Mouse (Mus musculus) intestine, embryonic 15.5 days (tissue): ENCODE data around the gene Zfhx3. TPM values are rescaled to one million over a fixed set of nuclear protein-coding genes. Genes with fewer than 3 reads are reported as not detected.

Source experiments
- ATAC-seq: fragments of 200-750 bp; cut with Nextera tagmentation; 2 replicates; pipeline ENCODE4 v1.8.0; 2017; ENCODE audit warnings: moderate TSS enrichment, moderate library complexity
- H3K27ac ChIP-seq: fragments of 300-500 bp; sonication (generic); 2 replicates; pipeline ENCODE4 v1.5.1; 2015; ENCODE audit warnings: mild to moderate bottlenecking, inconsistent platforms
- H3K27me3 ChIP-seq: fragments of 300-500 bp; sonication (generic); replicated peaks from 2 replicates; pipeline ENCODE4 v1.6.1; 2015; ENCODE audit warnings: inconsistent platforms
- H3K36me3 ChIP-seq: fragments of 300-500 bp; sonication (generic); 2 replicates; pipeline ENCODE4 v1.6.1; 2015; ENCODE audit warnings: inconsistent platforms
- H3K4me1 ChIP-seq: fragments of 300-500 bp; sonication (generic); replicated peaks from 2 replicates; pipeline ENCODE4 v1.6.1; 2015; ENCODE audit warnings: inconsistent platforms
- H3K4me2 ChIP-seq: fragments of 300-500 bp; sonication (generic); replicated peaks from 2 replicates; pipeline ENCODE4 v1.6.1; 2015; ENCODE audit warnings: mild to moderate bottlenecking, inconsistent platforms
- H3K4me3 ChIP-seq: fragments of 300-500 bp; sonication (generic); replicated peaks from 2 replicates; pipeline ENCODE4 v1.5.1; 2015; ENCODE audit warnings: inconsistent platforms
- H3K9ac ChIP-seq: fragments of 300-500 bp; sonication (generic); 2 replicates; pipeline ENCODE4 v1.6.1; 2015; ENCODE audit warnings: inconsistent platforms
- H3K9me3 ChIP-seq: fragments of 300-500 bp; sonication (generic); 2 replicates; pipeline ENCODE4 v1.6.1; 2016; ENCODE audit warnings: inconsistent platforms
- WGBS: fragments of 180-500 bp; shearing (Covaris S2); methylation state at CpG from one replicate; pipeline ENCODE4 v1.1.7; 2015; 5-methylcytosine and 5-hydroxymethylcytosine counted together
- polyA plus RNA-seq: library from polyadenylated mRNA; unstranded; fragments of >200 nt; fragmentation: Nextera tagmentation; extraction: Ambion mirVana; gene quantifications from 2 replicates; pipeline ENCODE4 v1.2.1, GENCODE M21; 2015

Zfhx3 gene
- polyA plus RNA-seq, 1 experiment from 2014 or later, result 11.5 TPM

DNA sequence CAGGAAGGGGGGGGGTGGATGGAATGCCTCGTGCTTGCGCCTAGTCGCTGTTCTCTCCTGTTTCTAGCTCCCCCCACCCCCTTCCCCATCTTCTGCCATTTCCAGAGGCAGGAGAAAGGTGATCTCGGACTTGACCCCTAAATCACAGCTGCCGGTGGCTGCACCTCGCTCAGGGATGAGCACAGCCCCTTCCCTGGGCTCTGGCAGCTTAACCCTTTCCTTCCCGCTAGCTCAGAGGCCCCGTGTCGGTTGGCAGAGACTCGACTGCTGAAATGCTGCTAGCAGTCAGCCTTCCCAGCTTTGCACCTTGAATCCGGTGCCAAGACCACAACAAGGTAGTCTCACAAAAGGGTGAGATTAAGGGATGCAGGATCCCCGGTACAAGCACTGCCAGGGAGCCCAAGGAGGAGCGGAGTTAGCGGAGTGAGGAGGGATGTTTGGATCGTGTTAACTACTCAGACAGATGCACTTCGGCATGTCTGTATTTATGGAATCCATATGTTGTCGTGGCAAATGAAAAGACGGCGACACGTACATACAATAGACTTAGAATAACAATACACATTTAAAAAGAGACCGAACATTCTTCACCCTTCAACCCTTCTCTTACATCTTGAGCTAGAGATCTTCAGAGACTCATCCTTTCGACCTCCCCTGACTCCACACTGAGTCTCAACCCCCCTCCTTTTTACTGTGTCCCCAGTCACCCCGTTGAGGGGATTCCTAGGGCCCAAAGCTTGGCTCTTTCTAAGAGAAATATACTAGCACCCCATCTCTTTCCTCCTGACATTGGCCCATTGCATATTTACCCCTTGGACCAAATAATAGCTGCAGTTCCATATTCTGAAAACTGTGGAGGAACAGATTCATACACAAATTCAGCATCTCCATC is 757.3 kb downstream of the Zfhx3 start:
- no peak for ATAC-seq
- WGBS, result 14% methylated on average over 23 of the region's 23 CpGs
- H3K4me3 ChIP-seq, result peak overlapping the region; percentile 16
- no peaks in the 10 kb centered on the region for H3K36me3 ChIP-seq
- H3K9ac ChIP-seq, result 0 out of 2 replicates have a peak overlapping the region, but pooled peaks have one; percentile 6
- no peaks in the 10 kb centered on the region for H3K9me3 ChIP-seq
- no peak overlapping the region for H3K27ac ChIP-seq
- H3K27me3 ChIP-seq, result peaks cover 27% of the 10 kb centered on the region
- peak overlapping the region; percentile 55 for H3K4me2 ChIP-seq
- peaks cover 28% of the 10 kb centered on the region for H3K4me1 ChIP-seq

DNA sequence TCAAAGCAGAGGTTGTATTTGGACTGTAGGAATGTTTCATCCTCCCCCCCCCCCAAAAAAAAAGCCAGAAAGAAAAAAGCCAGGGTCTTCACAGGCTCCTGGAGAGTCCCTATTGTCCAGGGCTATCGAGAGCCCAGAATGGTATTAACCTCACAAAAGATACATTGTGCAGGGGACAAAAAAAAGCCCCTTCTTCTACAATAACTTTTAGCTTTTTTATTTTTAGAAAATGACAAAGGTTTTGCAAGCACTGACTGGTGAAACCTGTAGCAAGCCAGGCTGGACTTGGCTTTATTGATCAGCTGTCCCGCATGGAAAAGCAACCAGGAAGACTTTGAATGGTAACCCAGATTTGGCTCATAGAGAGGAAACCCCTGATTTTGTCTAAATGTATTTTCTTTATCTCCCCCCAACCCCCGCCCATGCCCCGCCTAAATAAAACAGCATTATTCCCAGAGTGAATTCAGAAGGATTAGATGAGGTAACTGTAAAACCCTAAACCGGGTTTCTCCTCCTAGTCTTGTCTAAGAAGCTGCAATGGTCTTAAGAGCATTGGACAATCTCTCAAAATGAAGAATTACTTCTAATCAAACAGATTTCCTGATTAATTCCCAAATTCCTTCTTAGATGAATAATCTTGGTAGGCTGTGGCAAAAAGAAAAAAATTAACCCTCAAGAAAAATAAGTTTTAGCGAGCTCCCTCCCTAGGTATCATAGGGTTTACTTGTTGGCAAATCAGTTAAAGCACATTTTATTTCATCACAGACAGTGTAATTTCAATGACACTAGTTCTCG is 759.1 kb downstream of the Zfhx3 start:
- peaks cover 13% of the 10 kb centered on the region for H3K4me1 ChIP-seq
- no peak overlapping the region for H3K27ac ChIP-seq
- no peak overlapping the region for H3K9ac ChIP-seq
- no peak for ATAC-seq
- H3K9me3 ChIP-seq, result no peaks in the 10 kb centered on the region
- H3K27me3 ChIP-seq, result peaks cover 10% of the 10 kb centered on the region
- H3K36me3 ChIP-seq, result no peaks in the 10 kb centered on the region
- no peak overlapping the region for H3K4me3 ChIP-seq
- H3K4me2 ChIP-seq, result peak overlapping the region; percentile 82
- WGBS, result 50% methylated on average over 7 of the region's 7 CpGs

DNA sequence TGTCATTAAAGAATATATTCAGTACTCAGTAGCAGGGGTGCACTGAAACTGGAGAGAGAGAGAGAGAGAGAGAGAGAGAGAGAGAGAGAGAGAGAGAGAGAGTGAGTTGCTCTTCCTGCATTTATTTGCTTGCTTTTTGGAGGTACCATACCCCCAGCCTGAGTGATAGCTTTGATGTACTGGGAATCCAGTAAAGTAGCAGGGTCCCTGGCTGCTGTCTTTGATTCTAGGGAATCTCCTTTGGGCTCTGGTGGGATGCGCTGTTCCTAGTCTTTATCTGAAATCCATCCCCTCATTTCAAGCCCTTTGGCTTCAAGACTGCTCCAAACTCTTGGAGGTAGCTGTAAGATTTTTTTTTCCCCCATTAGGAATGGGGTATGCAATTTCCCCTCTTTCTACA is 759.8 kb downstream of the Zfhx3 start:
- ATAC-seq, result no peak
- no peak overlapping the region for H3K9ac ChIP-seq
- H3K4me3 ChIP-seq, result peak overlapping the region; percentile 89; the same call in 1 of the 2 replicates
- H3K36me3 ChIP-seq, result no peaks in the 10 kb centered on the region
- peak overlapping the region; percentile 82 for H3K4me2 ChIP-seq
- peaks cover 7% of the 10 kb centered on the region for H3K27me3 ChIP-seq
- 78% methylated on average over 1 of the region's 1 CpGs for WGBS
- H3K4me1 ChIP-seq, result peaks cover 16% of the 10 kb centered on the region
- no peak overlapping the region for H3K27ac ChIP-seq
- H3K9me3 ChIP-seq, result no peaks in the 10 kb centered on the region

DNA sequence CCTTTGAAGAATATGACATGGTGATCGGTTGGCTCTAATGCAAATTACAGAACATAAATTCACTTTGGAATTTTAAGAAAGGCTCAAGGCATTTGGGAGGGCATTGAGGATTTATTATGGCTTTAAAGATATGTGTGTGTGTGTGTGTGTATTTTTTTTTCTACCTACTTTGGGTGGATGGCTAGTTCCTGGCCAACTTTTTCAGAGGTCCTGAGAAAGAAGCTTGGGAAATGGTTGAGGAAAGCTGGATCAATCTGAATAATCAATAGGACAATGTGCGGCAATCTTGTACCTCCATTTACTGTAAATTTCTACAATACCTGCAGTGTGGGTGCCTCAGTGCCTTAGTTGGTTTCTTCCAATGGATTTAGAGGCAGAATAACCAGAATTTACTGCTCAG is 763.3 kb downstream of the Zfhx3 start:
- no peaks in the 10 kb centered on the region for H3K36me3 ChIP-seq
- H3K9ac ChIP-seq, result no peak overlapping the region
- H3K9me3 ChIP-seq, result no peaks in the 10 kb centered on the region
- peaks cover 30% of the 10 kb centered on the region for H3K4me1 ChIP-seq
- H3K4me3 ChIP-seq, result peak overlapping the region; percentile 12
- ATAC-seq, result no peak
- H3K27ac ChIP-seq, result 0 out of 2 replicates have a peak overlapping the region, but pooled peaks have one; percentile 37
- peak overlapping the region; percentile 82 for H3K4me2 ChIP-seq
- WGBS, result 46% methylated on average over 2 of the region's 2 CpGs
- no peaks in the 10 kb centered on the region for H3K27me3 ChIP-seq

DNA sequence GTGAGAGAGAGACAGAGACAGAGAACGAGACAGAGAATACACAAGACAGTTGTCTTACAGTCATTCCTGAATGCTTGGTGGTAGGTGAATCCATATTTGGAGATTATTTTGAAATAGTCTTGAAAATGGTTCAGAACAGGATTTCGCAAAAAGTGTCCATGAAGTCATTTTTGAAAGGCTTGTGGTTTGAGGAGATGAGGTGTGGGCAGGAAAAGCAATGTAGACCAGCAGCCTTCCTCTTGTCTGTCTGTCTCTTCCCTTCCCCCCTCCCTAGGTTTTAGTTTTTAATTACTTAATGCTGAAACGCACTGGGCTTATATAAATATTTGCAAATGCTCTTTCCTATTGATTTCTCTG is 764.0 kb downstream of the Zfhx3 start:
- H3K27me3 ChIP-seq, result no peaks in the 10 kb centered on the region
- H3K9ac ChIP-seq, result no peak overlapping the region
- WGBS, result 24% methylated on average over 3 of the region's 3 CpGs
- H3K4me2 ChIP-seq, result peak overlapping the region; percentile 82
- H3K4me3 ChIP-seq, result no peak overlapping the region
- H3K4me1 ChIP-seq, result peaks cover 36% of the 10 kb centered on the region
- no peaks in the 10 kb centered on the region for H3K9me3 ChIP-seq
- ATAC-seq, result no peak
- H3K36me3 ChIP-seq, result no peaks in the 10 kb centered on the region
- peak overlapping the region; percentile 68; the same call in 1 of the 2 replicates for H3K27ac ChIP-seq

DNA sequence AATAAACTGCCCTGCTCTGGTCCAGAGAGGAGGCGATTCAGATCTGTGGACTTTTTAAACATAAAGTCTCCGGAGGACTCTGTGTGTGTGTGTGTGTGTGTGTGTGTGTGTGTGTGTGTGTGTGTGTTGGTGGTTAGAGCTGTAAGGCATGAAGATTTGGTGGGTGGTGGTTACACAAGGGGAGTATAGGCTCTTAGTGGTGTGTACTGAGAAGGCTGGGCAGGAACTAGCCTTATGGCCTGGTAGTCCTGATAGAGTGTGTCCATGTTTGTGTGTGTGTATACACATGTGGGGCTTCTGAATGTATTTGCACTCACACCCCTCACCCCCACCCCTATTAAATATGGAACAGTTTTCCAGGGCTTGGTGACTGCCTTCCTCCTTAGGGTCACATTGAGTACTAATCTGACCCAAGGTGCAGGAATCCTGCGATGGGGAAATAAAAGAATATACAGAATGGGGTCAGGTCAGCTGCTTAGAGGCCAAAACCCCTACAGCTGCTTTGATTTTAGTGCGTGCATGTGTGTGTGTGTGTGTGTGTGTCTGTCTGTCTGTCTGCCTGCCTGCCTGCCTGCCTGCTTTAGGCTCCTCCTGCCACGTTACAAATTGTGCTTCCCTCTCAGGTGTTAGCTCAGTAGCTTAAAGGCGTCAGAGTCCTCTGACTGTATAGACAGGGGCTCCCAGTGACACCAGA is 764.6 kb downstream of the Zfhx3 start:
- 25% methylated on average over 6 of the region's 6 CpGs for whole genome bisulfite sequencing
- no peaks in the 10 kb centered on the region for H3K27me3 ChIP-seq
- H3K4me3 ChIP-seq, result no peak overlapping the region
- peaks cover 41% of the 10 kb centered on the region for H3K4me1 ChIP-seq
- peak overlapping the region; percentile 82 for H3K4me2 ChIP-seq
- no peaks in the 10 kb centered on the region for H3K36me3 ChIP-seq
- no peak for ATAC-seq
- H3K27ac ChIP-seq, result peak overlapping the region; percentile 68
- no peaks in the 10 kb centered on the region for H3K9me3 ChIP-seq
- H3K9ac ChIP-seq, result no peak overlapping the region

DNA sequence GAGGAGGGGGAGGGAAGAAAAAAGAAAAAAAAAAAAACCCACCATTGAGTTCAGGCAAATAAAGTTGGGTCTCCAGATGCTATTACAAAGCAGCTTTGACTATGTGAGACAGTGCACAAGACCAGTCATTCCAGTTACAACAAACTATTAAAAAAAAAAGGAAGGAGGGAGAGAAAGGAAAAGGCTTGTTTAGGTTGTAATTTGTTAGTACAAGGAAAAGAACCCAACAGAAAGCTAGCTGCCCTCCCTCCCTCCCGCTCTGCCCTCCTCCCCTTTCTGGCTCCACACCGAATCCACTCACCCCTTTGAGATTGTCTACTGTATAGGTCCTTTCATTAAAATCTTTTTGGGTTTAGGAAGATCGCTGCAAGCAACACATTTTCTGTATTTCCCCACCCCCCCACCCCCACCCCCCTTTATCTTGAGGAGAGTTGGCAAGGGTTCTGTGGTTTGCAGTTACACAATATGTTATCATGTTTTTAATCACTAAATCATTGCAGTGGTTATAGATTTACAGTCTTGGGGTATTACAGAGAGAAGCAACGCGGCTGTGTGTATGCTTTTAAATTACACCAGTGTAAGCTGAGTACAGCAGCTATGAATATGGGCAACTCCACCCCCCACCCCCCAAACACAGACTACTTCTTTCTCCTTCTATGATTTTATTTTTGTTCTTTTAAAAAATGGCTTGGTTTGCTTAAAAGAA is 765.3 kb downstream of the Zfhx3 start:
- no peaks in the 10 kb centered on the region for H3K27me3 ChIP-seq
- peak overlapping the region; percentile 68 for H3K27ac ChIP-seq
- 11% methylated on average over 5 of the region's 5 CpGs for WGBS
- peaks cover 47% of the 10 kb centered on the region for H3K4me1 ChIP-seq
- H3K4me3 ChIP-seq, result no peak overlapping the region
- peak; percentile 26; the same call in 1 of the 2 replicates for ATAC-seq
- no peaks in the 10 kb centered on the region for H3K36me3 ChIP-seq
- H3K9ac ChIP-seq, result no peak overlapping the region
- H3K9me3 ChIP-seq, result no peaks in the 10 kb centered on the region
- peak overlapping the region; percentile 82 for H3K4me2 ChIP-seq

DNA sequence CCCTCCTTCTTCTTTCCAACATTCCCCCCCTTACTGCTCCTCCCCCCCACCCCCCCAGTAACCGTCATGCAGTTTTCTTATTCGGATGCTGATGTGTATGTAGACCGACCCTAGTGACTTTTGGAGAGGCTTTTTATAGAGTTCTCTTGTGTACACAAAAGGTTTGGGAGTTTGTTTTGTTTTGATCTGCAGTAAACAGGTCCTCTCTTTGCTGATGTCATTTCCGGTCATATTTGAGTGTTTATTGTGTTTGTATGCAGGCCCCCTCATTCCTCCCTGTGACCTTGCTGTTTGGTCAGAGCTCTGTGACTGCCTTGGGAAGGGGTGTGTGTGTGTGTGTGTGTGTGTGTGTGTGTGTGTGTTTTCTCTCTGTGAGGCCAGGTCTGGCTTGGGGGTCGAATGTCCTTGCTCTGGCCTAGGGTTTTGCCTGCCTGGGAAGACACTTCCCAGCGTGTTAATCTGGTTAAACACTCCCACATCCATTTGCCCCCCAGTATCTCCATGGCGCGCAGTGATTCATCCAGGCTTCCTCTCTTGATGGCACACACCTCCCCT is 766.5 kb downstream of the Zfhx3 start:
- Histone ChIP-seq H3K9ac (no peak overlapping the region), H3K27me3 (no peaks in the 10 kb centered on the region), H3K4me1 (peaks cover 57% of the 10 kb centered on the region), H3K4me3 (no peak overlapping the region), H3K4me2 (peak overlapping the region; percentile 43), H3K27ac (peak overlapping the region; percentile 58; the same call in 1 of the 2 replicates), H3K36me3 (no peaks in the 10 kb centered on the region), H3K9me3 (no peaks in the 10 kb centered on the region)
- no peak for ATAC-seq
- WGBS, result 32% methylated on average over 8 of the region's 8 CpGs

DNA sequence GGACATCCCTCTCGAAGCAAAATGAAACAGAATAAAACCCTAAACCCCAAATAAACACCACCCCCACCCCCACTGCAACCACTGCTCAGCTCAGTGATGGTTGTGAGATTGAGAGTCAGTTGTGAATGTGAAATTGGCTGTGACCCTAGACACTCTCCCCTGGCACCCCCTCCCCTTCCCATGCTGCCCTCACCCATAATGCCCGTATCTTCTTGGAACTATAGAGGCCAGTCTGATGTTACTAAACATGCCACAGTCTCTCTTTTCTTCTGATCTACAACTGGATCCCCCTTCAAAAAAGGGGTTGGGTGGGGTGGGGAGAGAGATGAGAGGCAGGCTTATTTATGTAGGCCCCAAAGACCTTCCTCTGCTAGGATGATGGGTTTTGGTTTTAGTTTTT is 767.0 kb downstream of the Zfhx3 start:
- Histone ChIP-seq H3K4me1 (peaks cover 62% of the 10 kb centered on the region), H3K4me2 (0 out of 2 replicates have a peak overlapping the region, but pooled peaks have one; percentile 43), H3K27me3 (no peaks in the 10 kb centered on the region), H3K36me3 (no peaks in the 10 kb centered on the region), H3K4me3 (no peak overlapping the region), H3K9ac (no peak overlapping the region), H3K27ac (peak overlapping the region; percentile 54; the same call in 1 of the 2 replicates), H3K9me3 (no peaks in the 10 kb centered on the region)
- no peak for ATAC-seq
- 46% methylated on average over 2 of the region's 2 CpGs for WGBS

DNA sequence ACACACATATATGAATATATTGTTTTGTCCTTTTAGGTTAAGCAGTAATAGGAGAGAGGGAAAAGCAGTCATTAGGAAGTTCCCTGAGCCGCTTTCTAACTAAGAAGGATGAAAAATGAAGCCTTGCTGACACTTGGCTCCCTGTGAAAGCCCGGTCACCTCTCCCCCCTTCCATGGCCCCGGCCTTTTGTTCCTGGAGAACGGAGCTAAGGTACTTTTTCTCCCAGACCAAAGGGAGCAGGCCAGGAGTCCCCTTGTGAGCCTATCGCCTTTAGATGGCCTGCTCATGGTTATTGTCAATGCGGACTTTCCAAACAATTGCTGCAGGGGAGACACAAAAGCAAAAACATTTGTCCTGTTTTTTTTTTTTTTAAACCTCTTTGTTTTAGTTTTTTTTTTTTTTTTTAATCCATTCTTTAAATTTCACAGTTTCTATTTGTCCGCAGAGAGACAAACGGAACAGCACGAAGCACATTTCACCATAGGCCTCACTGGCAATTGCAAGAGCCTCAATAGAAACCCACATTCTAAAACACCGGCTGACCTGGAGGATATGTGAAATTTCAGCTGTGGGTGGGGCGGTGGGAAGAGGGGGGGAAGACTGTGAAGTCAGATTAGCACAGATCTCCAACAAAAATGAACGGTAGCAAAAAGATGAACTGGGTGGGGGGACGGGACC is 767.6 kb downstream of the Zfhx3 start:
- H3K27ac ChIP-seq, result 0 out of 2 replicates have a peak overlapping the region, but pooled peaks have one; percentile 41
- no peak for ATAC-seq
- H3K4me2 ChIP-seq, result no peak overlapping the region
- WGBS, result 53% methylated on average over 13 of the region's 13 CpGs
- H3K4me3 ChIP-seq, result no peak overlapping the region
- peaks cover 62% of the 10 kb centered on the region for H3K4me1 ChIP-seq
- H3K36me3 ChIP-seq, result no peaks in the 10 kb centered on the region
- H3K9me3 ChIP-seq, result no peaks in the 10 kb centered on the region
- no peaks in the 10 kb centered on the region for H3K27me3 ChIP-seq
- H3K9ac ChIP-seq, result no peak overlapping the region
